Mouse (Mus musculus): Measurements from ENCODE around the gene Cenpx. TPM values are rescaled to one million over a fixed set of nuclear protein-coding genes. Genes with fewer than 3 reads are reported as not detected.

Gene Cenpx
- total RNA-seq, 2 experiments from 2014 or later = 99.2 to 151 TPM

- ATAC-seq (replicated peaks; ENCODE audit: poor library complexity, severe bottlenecking) = no peak; the same call in 1 of the 2 replicates
These were observed 13.0 kb upstream of the Cenpx start for GRCm38 (mm10) chr11:120726243-120727168.

DNA sequence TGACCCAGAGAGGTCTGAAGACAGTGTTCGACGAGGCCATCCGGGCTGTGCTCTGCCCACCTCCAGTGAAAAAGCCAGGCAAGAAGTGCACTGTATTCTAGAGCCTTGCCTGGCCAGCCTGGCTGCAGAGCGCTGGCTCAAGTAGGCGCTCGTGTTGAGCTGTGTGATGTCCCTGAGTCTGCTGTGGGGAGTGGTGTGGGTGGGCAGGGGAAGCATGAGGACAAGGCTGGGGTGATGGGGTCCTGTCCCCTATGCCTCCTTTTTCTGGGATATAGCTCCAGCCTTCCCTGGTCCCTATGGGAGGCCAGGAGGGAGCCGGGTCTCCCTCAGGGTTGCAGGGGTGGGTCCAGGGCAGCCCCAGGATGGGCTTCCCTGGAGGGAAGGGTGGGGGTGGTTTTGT lies 10.0 kb upstream of the Cenpx start:
- ATAC-seq (replicated peaks; ENCODE audit: poor library complexity, severe bottlenecking) = no peak

DNA sequence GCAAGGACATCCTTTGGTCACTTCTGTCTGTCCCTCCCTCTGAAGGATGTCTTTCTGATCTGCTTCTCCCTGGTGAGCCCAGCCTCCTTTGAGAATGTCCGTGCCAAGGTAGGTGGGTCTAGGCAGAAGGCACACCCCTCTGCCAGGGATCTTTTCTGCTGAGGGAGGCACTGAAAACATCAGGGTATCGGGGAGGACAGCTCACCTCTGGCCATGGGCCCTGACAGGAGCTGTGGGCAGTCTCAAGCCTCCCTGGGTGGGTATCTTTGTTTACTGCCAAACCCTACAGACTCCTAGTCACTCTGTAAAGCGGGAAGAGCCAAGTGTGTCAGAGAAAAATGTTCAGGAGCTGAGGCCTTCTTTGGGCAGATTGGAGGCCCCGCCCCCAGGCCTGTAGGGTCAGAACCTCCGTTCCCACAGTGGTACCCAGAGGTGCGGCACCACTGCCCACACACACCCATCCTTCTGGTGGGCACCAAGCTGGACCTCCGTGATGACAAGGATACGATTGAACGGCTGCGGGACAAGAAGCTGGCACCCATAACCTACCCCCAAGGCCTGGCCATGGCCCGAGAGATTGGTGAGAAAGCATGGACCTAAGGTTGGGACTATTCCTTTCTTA lies 9.3 kb upstream of the Cenpx start:
- ATAC-seq (replicated peaks; ENCODE audit: poor library complexity, severe bottlenecking) = no peak

GRCm38 (mm10) chr11:120722067-120722630 lies 8.6 kb upstream of the Cenpx start:
- ATAC-seq (replicated peaks; ENCODE audit: poor library complexity, severe bottlenecking) = peak; percentile 16; the same call in 1 of the 2 replicates

DNA sequence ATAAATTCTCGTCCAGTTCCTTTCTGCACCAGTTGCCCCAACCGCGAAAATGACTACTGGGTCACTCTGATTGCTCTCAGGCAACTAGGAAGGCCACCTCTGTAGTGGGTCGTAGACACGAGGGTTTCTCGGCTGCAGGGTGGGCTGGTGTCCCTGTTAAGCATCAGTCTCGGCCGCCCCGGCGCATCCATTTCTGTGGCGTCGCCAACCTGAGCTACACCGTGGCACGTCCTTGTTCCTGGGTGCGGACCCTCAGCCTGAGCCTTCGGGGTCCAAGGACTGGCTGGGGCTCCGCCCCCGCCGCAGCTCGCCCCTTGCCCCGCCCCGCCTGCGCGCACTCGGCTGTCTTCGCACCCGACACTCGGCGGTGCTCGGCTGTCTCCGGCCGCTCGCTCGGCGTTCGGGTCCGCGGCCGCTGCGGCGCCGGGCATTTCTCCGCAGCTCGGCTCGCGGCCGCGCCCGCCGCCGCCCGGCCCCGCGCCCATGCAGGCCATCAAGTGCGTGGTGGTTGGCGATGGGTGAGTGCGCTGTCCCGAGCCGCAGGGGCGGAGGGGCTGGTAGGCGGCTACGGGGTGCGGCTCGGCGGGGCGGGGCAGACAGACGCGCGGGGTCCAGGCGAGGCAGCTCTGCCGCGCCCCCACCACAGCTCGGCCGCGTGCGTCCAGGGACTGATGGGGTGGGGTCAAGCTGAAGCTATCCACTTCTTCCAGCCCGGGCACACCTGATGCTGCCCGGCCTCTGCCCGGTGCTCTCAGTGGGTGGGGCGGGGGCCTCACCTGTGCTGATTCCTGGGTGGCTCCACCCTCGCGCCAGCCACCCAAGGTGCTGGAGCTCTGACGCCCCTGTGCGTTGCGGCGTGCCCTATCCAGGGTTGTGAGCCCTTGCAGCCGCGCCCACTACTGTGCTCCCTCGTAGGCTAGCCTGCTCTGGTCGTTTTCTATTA lies 7.9 kb upstream of the Cenpx start, which contains the start of gene Rac3:
TSS of gene Rac3 (plus strand) at position 347 of the 943 bp plus-strand sequence.
- ATAC-seq (replicated peaks; ENCODE audit: poor library complexity, severe bottlenecking) = peak; percentile 29; the same call in 1 of the 2 replicates

- peak; percentile 79 for ATAC-seq (replicated peaks; ENCODE audit: poor library complexity, severe bottlenecking)
These were observed 6.9 kb upstream of the Cenpx start for GRCm38 (mm10) chr11:120720450-120720849.

DNA sequence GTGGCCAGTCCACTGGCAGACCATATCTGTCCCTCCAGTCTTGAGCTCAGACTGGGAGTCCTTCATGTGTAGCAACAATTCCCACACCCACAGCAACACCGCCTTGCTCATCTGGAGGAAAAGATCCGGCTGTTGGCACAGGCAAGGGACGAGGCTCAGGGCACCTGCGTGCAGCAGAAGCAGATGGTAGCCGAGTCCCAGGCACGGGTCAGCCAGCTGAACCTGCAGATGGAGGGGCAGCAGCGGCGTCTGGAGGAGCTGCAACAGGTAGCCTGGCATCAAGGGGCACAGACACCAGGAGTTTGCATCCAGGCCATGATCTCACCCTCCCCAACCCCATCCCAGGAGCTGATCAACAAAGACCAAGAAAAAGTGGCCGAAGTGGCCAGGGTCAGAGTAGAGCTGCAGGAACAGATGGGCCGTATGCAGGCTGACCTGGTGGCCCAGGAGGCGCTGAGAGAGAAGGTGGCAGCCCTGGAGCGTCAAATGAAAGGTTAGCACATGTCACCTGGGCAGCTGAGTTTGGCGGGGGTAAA lies 6.4 kb upstream of the Cenpx start:
- no peak for ATAC-seq (replicated peaks; ENCODE audit: poor library complexity, severe bottlenecking)

DNA sequence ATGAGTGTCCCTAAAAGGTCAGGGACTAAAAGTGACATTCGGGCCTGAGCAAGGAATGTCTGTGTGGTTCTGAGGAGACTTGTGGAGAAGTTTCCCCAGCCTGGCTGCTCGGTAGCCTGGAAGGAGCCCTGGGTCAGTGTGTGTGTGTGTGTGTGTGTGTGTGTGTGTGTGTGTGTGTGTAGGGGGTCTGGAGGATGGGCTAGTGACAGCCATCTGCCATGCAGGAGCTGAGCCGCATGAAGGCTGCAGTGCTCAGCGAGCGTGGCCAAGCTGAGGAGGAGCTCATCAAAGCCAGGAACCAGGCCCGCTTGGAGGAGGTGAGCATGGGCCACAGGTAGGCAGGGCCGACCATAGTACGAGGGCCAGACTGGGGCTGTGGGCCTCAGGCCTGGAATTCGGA lies 5.7 kb upstream of the Cenpx start:
- ATAC-seq (replicated peaks; ENCODE audit: poor library complexity, severe bottlenecking) = no peak

- no peak for ATAC-seq (replicated peaks; ENCODE audit: poor library complexity, severe bottlenecking)
These were observed 1.6 kb upstream of the Cenpx start for GRCm38 (mm10) chr11:120715131-120715530.

DNA sequence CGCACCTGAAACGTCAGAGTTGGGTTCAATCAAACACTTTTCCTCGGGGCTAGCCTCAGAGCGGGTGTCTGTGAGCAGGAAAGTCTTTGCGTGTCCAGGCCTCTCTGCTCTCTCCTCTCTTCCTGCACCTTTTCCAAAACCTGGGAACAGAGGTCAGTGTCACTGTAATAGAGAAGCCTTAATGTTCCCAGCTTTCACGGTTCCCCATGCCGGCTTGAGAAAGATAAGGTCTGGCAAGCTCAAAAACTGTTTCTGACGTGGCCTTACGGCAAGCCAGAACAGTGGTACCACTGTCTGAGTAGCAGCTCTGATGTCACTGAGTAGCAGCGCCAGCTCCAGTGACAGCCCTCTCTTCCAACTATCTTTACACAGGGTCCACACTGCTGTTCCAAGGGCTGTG lies 1.0 kb upstream of the Cenpx start:
- no peak for ATAC-seq (replicated peaks; ENCODE audit: poor library complexity, severe bottlenecking)

DNA sequence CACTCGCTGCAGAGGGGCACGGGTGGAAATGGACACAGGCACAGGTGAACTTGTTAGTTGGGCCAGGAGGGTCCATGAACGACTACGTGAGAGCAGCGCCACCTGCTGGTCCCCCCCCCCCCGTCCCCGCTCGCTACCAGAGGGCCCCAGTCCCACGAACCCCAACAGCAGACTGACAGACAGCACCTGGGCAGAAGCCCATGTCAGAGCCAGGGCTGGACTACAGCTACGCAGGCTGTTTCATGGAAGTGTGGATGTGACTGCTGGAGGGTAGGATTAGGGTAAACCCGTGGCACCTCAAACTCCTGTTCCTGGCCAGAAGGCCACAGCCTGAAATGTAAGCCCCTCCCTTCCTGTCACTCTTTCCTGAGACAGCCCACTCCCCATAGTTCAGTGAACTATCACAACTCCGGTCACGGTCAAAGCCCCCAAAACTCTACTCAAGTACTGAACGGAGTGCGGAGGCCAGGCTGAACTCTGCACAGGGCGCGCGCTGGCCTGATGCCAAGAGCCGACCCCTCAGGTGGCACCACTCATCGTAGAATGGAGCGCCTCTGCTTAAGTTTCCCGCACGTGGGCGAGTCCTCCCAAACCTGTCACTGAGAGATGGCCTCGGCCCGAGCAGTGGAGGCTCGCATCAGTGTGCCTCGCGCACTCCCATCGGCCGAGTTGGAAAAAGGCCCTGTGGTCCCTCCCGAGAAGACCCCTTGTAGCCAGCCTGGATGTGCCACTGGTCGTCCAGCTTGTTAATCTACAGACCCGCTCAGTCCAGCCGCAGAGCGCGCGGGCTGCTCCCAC lies 568 bp downstream of the Cenpx start:
- ATAC-seq (replicated peaks; ENCODE audit: poor library complexity, severe bottlenecking) = peak; percentile 25

GRCm38 (mm10) chr11:120711980-120712604 lies 1.4 kb downstream of the Cenpx start:
- ATAC-seq (replicated peaks; ENCODE audit: poor library complexity, severe bottlenecking) = no peak

- ATAC-seq (replicated peaks; ENCODE audit: poor library complexity, severe bottlenecking) = no peak
These were observed 2.9 kb downstream of the Cenpx start for GRCm38 (mm10) chr11:120710672-120711071.

- ATAC-seq (replicated peaks; ENCODE audit: poor library complexity, severe bottlenecking) = no peak
These were observed 4.0 kb downstream of the Cenpx start for GRCm38 (mm10) chr11:120709551-120709950.

DNA sequence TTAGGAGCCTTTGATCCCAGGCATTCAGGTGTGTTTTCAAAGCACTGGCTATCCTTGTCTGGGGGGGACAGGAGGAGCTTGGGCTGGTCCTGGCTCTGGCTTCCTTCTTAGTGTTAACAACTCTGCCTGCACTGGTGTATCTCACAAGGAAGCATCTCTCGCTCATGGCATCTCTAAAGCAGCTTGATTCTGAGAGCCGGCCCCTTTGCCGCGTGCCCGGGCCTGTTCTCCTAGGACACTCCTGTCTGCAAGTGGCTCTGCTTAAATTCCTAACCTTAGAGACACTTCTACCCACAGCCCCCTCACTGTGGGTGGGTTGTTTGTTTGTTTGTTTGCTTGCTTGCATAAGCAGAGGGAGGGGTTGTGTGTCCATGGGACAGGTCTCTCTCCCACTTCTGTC lies 5.6 kb downstream of the Cenpx start:
- ATAC-seq (replicated peaks; ENCODE audit: poor library complexity, severe bottlenecking) = no peak

DNA sequence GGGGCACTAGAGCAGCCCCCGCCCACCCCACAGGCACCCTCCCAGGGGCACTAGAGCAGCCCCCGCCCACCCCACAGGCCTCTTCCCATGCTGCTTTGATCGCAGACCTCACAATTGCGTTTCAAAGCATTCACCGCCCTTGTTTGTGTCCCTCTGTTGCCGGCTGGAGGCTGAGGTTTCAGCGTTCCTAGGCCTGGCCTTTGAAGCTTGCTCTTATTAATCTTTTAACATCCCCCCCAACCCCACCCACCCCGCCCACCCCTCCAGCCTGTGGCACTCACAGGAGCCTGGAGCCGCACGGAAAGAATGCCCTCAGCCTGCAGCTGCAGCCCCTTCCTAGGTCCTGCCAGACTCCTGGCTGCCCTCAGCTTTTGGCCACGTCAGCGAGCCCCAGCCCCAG lies 6.3 kb downstream of the Cenpx start:
- ATAC-seq (replicated peaks; ENCODE audit: poor library complexity, severe bottlenecking) = no peak

GRCm38 (mm10) chr11:120706120-120706519 lies 7.4 kb downstream of the Cenpx start:
- ATAC-seq (replicated peaks; ENCODE audit: poor library complexity, severe bottlenecking) = no peak

GRCm38 (mm10) chr11:120704486-120705325 lies 8.8 kb downstream of the Cenpx start:
- no peak for ATAC-seq (replicated peaks; ENCODE audit: poor library complexity, severe bottlenecking)
